ENCODE assay signal across 12 mouse cellular contexts in genomic region chr1:137051515-137051914, GRCm38 (mm10).
"Had no signal": no experiment of that assay in that cellular context is flagged by ENCODE, and none has a peak within 500 bp of the region (broad histone marks: within the 10 kb centered on the region; RNA-seq: fewer than 3 reads in every experiment).

No protein-coding gene starts in this region.

- DNase-seq: gastrocnemius, adult 2 months; gastrocnemius, postnatal 10 days; gastrocnemius, postnatal 25 days; heart, adult 2 months; heart, postnatal 4 days; kidney, adult 18-20 months; kidney, adult 8-10 months; kidney, postnatal 10 days; kidney, postnatal 25 days; kidney, postnatal 4 days; liver; liver, embryonic 13.5 days had no signal
